Mouse (Mus musculus) kidney, adult 2 months (tissue): ENCODE results near the gene Zbtb22. TPM values are rescaled to one million over a fixed set of nuclear protein-coding genes. Genes with fewer than 3 reads are reported as not detected.

Source experiments
- DNase-seq: peaks from one replicate; pipeline ENCODE4 v3.0.0; 2021
- H3K27ac ChIP-seq: fragments of 200-500 bp; 2 replicates; pipeline ENCODE4 v1.5.1; 2012; ENCODE audit warnings: low read depth, low read length, control low read depth, inconsistent platforms; ENCODE audit not compliant: insufficient read depth
- H3K27me3 ChIP-seq: fragments of 200-500 bp; replicated peaks from 2 replicates; pipeline ENCODE4 v1.6.1; 2012; ENCODE audit warnings: mild to moderate bottlenecking, moderate library complexity, low read length, inconsistent platforms; ENCODE audit not compliant: control insufficient read depth, insufficient read depth
- H3K36me3 ChIP-seq: fragments of 200-500 bp; 2 replicates; pipeline ENCODE4 v1.6.1; 2012; ENCODE audit warnings: mild to moderate bottlenecking, moderate library complexity, low read length, inconsistent platforms; ENCODE audit not compliant: control insufficient read depth, insufficient read depth
- H3K4me1 ChIP-seq: fragments of 200-500 bp; 2 replicates; pipeline ENCODE4 v1.6.1; 2011; ENCODE audit warnings: low read length; ENCODE audit not compliant: control insufficient read depth, insufficient read depth
- H3K4me3 ChIP-seq: fragments of 200-500 bp; 2 replicates; pipeline ENCODE4 v1.5.1; 2011; ENCODE audit warnings: mild to moderate bottlenecking, low read depth, low read length, control low read depth; ENCODE audit not compliant: insufficient read depth
- CTCF ChIP-seq: fragments of 200-500 bp; conservative IDR thresholded peaks from 2 replicates; pipeline ENCODE4 v1.5.1; 2011; ENCODE audit warnings: low read depth, mild to moderate bottlenecking, control low read depth, low read length, moderate library complexity, mixed read lengths; ENCODE audit not compliant: insufficient read depth, insufficient read length
- POLR2A ChIP-seq: fragments of 200-500 bp; IDR thresholded peaks from one replicate; pipeline ENCODE4 v1.6.1; 2011; ENCODE audit warnings: low read depth, low read length, control low read depth
- WGBS: fragments of 180-500 bp; shearing (Covaris S2); methylation state at CpG from one replicate; pipeline ENCODE4 v1.1.7; 2018; 5-methylcytosine and 5-hydroxymethylcytosine counted together
- polyA plus RNA-seq: library from polyadenylated mRNA; depleted of rRNA; stranded (reverse); fragments of >200 nt; gene quantifications from 2 replicates; pipeline ENCODE4 v1.2.3, GENCODE M21; 2012

Zbtb22 gene
- polyA plus RNA-seq, 1 experiment: 31.6 TPM

GRCm38 (mm10) chr17:33913264-33913663 lies 2.4 kb upstream of the Zbtb22 start:
- peaks cover 7% of the 10 kb centered on the region; the same call in 1 of the 2 replicates for H3K4me1 ChIP-seq

GRCm38 (mm10) chr17:33913905-33914304 lies 1.8 kb upstream of the Zbtb22 start:
- peaks cover 10% of the 10 kb centered on the region; the same call in 1 of the 2 replicates for H3K4me1 ChIP-seq
- TF ChIP-seq CTCF (no peak), POLR2A (no peak)
- no peaks in the 10 kb centered on the region for H3K27me3 ChIP-seq
- no peak overlapping the region for H3K4me3 ChIP-seq
- H3K36me3 ChIP-seq: no peaks in the 10 kb centered on the region; the same call in 1 of the 2 replicates
- 94% methylated on average over 8 of the region's 8 CpGs for WGBS
- DNase-seq: no peak
- no peak overlapping the region for H3K27ac ChIP-seq

More at GRCm38 (mm10) chr17:33913264-33913663, 2.4 kb upstream of the Zbtb22 start:
- Histone ChIP-seq H3K27ac (no peak overlapping the region), H3K4me3 (no peak overlapping the region), H3K36me3 (no peaks in the 10 kb centered on the region; the same call in 1 of the 2 replicates), H3K27me3 (no peaks in the 10 kb centered on the region)
- DNase-seq: no peak
- WGBS: 91% methylated on average over 10 of the region's 10 CpGs
- TF ChIP-seq POLR2A (no peak), CTCF (no peak)

GRCm38 (mm10) chr17:33914969-33915391 lies 724 bp upstream of the Zbtb22 start:
- no peak for DNase-seq
- Histone ChIP-seq H3K27me3 (no peaks in the 10 kb centered on the region), H3K4me3 (no peak overlapping the region), H3K27ac (no peak overlapping the region), H3K36me3 (no peaks in the 10 kb centered on the region; the same call in 1 of the 2 replicates), H3K4me1 (peaks cover 13% of the 10 kb centered on the region; the same call in 1 of the 2 replicates)
- WGBS: 72% methylated on average over 13 of the region's 13 CpGs
- TF ChIP-seq CTCF (no peak), POLR2A (no peak)

- peaks cover 9% of the 10 kb centered on the region; the same call in 1 of the 2 replicates for H3K4me1 ChIP-seq
- H3K36me3 ChIP-seq: no peaks in the 10 kb centered on the region; the same call in 1 of the 2 replicates
- WGBS: 3% methylated on average over 20 of the region's 20 CpGs
- no peak overlapping the region for H3K27ac ChIP-seq
- peak; percentile 51 for DNase-seq
- no peak for TF ChIP-seq CTCF
- TF ChIP-seq POLR2A: no peak
- no peaks in the 10 kb centered on the region for H3K27me3 ChIP-seq
- H3K4me3 ChIP-seq: peak overlapping the region; percentile 54
Measured at GRCm38 (mm10) chr17:33916294-33916693, 590 bp downstream of the Zbtb22 start.

GRCm38 (mm10) chr17:33916847-33917655 lies 1.3 kb downstream of the Zbtb22 start:
- Histone ChIP-seq H3K4me3 (peak overlapping the region; percentile 17), H3K36me3 (no peaks in the 10 kb centered on the region; the same call in 1 of the 2 replicates), H3K4me1 (peaks cover 9% of the 10 kb centered on the region; the same call in 1 of the 2 replicates), H3K27ac (no peak overlapping the region), H3K27me3 (no peaks in the 10 kb centered on the region)
- TF ChIP-seq POLR2A (no peak), CTCF (no peak)
- DNase-seq: no peak
- 70% methylated on average over 31 of the region's 31 CpGs for WGBS

- H3K4me3 ChIP-seq: no peak overlapping the region
- H3K36me3 ChIP-seq: no peaks in the 10 kb centered on the region; the same call in 1 of the 2 replicates
- TF ChIP-seq POLR2A (no peak), CTCF (no peak)
- no peak for DNase-seq
- 81% methylated on average over 18 of the region's 18 CpGs for WGBS
- H3K27ac ChIP-seq: no peak overlapping the region
- no peaks in the 10 kb centered on the region for H3K27me3 ChIP-seq
- peaks cover 9% of the 10 kb centered on the region; the same call in 1 of the 2 replicates for H3K4me1 ChIP-seq
Measured at GRCm38 (mm10) chr17:33917656-33918292, 2.1 kb downstream of the Zbtb22 start.
